Mouse (Mus musculus) heart, embryonic 12.5 days (tissue): Measurements from ENCODE around the gene Parp9. TPM values are rescaled to one million over a fixed set of nuclear protein-coding genes. Genes with fewer than 3 reads are reported as not detected.
"Not testable (repeated sequence)": the region's sequence is repeated elsewhere in the genome, so short reads cannot be mapped to it uniquely, and the experiment has no call there.

Experiments
- ATAC-seq: fragments of 200-750 bp; cut with Nextera tagmentation; 2 replicates; pipeline ENCODE4 v1.8.0; 2017; ENCODE audit warnings: moderate TSS enrichment, moderate library complexity; ENCODE audit not compliant: insufficient number of reproducible peaks, low FRiP score
- H3K27ac ChIP-seq: fragments of 300-500 bp; sonication (generic); 2 replicates; pipeline ENCODE4 v1.5.1; 2016; ENCODE audit warnings: mild to moderate bottlenecking, moderate library complexity; ENCODE audit not compliant: poor library complexity, severe bottlenecking
- H3K27me3 ChIP-seq: fragments of 300-500 bp; sonication (generic); replicated peaks from 2 replicates; pipeline ENCODE4 v1.6.1; 2016; ENCODE audit warnings: mild to moderate bottlenecking, moderate library complexity
- H3K36me3 ChIP-seq: fragments of 300-500 bp; sonication (generic); 2 replicates; pipeline ENCODE4 v1.6.1; 2016; ENCODE audit warnings: mild to moderate bottlenecking, moderate library complexity
- H3K4me1 ChIP-seq: fragments of 300-500 bp; sonication (generic); replicated peaks from 2 replicates; pipeline ENCODE4 v1.6.1; 2016; ENCODE audit warnings: mild to moderate bottlenecking
- H3K4me2 ChIP-seq: fragments of 300-500 bp; sonication (generic); 2 replicates; pipeline ENCODE4 v1.6.1; 2016; ENCODE audit warnings: mild to moderate bottlenecking, moderate library complexity
- H3K4me3 ChIP-seq: fragments of 300-500 bp; sonication (generic); 2 replicates; pipeline ENCODE4 v1.5.1; 2016; ENCODE audit warnings: mild to moderate bottlenecking
- H3K9ac ChIP-seq: fragments of 300-500 bp; sonication (generic); 2 replicates; pipeline ENCODE4 v1.6.1; 2016; ENCODE audit warnings: mild to moderate bottlenecking, moderate library complexity
- H3K9me3 ChIP-seq: fragments of 300-500 bp; sonication (generic); replicated peaks from 2 replicates; pipeline ENCODE4 v1.6.1; 2016; ENCODE audit warnings: mild to moderate bottlenecking, moderate library complexity
- WGBS: fragments of 180-500 bp; shearing (Covaris S2); methylation state at CpG from one replicate; pipeline ENCODE4 v1.1.7; 2016; 5-methylcytosine and 5-hydroxymethylcytosine counted together
- polyA plus RNA-seq: library from polyadenylated mRNA; unstranded; fragments of >200 nt; fragmentation: Nextera tagmentation; extraction: Ambion mirVana; gene quantifications from 2 replicates; pipeline ENCODE4 v1.2.1, GENCODE M21; 2016

Parp9 gene
- polyA plus RNA-seq, result 5.5 and 6.5 TPM in 2 replicates

DNA sequence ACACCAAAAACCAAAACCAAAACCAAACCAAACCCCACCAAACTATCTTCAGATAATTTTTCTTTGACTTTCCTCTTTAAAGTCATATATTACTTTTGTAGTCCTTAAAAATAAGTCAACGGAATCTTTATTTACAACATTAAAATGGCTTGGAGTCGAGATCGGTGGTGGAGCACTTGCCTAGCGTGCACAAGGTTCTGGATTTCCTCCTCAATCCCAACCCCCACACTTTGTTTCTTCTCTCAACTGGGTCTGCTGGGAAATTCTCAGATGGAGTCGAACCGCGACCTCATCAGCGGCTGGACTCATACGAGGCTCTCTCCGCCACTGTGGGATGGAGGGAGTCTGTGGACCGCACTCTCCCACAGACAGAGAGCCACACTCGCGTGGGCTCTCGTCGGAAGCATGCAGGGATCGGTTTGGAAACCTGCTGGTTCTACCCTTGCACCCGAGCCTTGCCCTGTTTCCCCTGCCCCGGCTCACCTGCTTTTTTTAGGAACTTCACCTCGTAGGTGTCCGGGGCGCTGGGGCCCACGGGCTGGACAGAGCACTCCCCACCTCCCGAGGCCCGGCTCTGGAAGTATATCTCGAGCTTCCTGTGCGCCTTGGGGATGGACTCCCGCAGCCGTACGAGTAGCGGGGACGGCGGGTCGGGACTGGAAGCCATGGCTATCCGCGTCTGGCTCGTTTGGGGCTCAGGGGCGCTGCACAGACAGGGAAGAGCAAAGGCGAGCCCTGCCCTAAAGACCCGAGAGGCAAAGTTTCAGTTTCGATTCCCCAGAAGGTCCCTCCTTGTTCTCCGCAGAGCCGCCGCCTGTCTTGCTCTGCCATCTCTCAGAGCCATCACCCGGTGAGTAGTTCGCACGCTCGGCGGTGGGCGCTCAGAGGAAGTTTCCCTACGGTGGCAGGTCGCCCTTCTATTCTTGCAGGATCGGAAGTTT is at the start of gene Parp9, which contains the start of gene Dtx3l:
Gene Parp9, plus strand, starts transcription at position 260 of the 941 bp plus-strand sequence.
Gene Dtx3l, minus strand, starts transcription at position 941 of the 941 bp plus-strand sequence.
- H3K9ac ChIP-seq, result peak within 1 kb of the TSS; percentile 87
- peaks cover 13% of the 10 kb centered on the region for H3K36me3 ChIP-seq
- ATAC-seq, result peak; percentile 67
- peak within 1 kb of the TSS; percentile 79 for H3K4me3 ChIP-seq
- H3K27me3 ChIP-seq, result 0 out of 2 replicates have a peak, but pooled peaks cover 4% of the 10 kb centered on the region
- H3K9me3 ChIP-seq, result no peaks in the 10 kb centered on the region
- H3K27ac ChIP-seq, result peak within 1 kb of the TSS; percentile 15; the same call in 1 of the 2 replicates
- 1% methylated on average over 52 of the region's 52 CpGs for WGBS
- H3K4me2 ChIP-seq, result peak within 1 kb of the TSS; percentile 95
- H3K4me1 ChIP-seq, result no peaks in the 10 kb centered on the region

DNA sequence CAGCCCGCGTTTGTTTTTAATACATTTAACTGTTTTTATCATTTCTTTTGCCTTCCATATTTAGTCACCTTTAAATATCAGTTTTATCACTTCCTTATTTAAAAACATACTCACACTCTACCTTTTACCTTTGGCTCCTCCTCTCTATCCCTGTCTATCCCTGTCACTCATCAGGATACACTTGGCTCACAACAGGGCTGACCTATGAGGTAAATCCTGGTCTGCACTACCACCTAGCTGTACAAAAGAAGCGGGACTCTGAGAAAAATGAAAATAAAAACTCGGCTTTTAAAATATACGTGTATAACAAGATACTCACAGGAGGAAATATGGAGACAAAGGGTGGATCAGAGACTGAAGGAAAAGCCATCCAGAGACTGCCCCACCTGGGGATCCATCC is 49.4 kb upstream of the Parp9 start:
- H3K4me2 ChIP-seq, result no peak overlapping the region
- no peak overlapping the region for H3K4me3 ChIP-seq
- no peaks in the 10 kb centered on the region for H3K27me3 ChIP-seq
- WGBS, result 80% methylated on average over 5 of the region's 5 CpGs
- no peaks in the 10 kb centered on the region for H3K36me3 ChIP-seq
- ATAC-seq, result no peak
- H3K9ac ChIP-seq, result no peak overlapping the region
- H3K4me1 ChIP-seq, result 0 out of 2 replicates have a peak, but pooled peaks cover 3% of the 10 kb centered on the region
- no peaks in the 10 kb centered on the region for H3K9me3 ChIP-seq
- no peak overlapping the region for H3K27ac ChIP-seq

DNA sequence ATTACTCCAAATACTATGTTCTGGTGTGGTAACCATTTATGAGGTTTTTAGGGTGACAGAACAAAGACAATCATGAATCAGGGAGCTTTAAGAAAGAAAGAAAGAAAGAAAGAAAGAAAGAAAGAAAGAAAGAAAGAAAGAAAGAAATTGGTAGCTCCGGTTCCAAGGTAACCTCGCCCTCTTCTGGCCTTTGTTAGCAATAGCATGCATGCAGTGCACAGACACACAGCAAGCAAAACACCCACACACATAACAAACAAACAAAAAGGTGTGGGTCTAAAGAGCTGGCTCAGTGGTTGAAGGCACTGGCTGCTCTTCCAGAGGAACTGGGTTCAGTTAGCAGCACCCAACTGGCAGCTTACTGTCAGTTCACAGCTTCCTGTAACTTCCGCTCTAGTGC is 47.6 kb upstream of the Parp9 start:
- H3K4me3 ChIP-seq, result no peak overlapping the region
- H3K36me3 ChIP-seq, result no peaks in the 10 kb centered on the region
- H3K27ac ChIP-seq, result no peak overlapping the region
- no peaks in the 10 kb centered on the region for H3K27me3 ChIP-seq
- no peaks in the 10 kb centered on the region for H3K9me3 ChIP-seq
- 0 out of 2 replicates have a peak, but pooled peaks cover 3% of the 10 kb centered on the region for H3K4me1 ChIP-seq
- no peak for ATAC-seq
- WGBS, result 76% methylated on average over 3 of the region's 3 CpGs
- H3K4me2 ChIP-seq, result no peak overlapping the region
- no peak overlapping the region for H3K9ac ChIP-seq

DNA sequence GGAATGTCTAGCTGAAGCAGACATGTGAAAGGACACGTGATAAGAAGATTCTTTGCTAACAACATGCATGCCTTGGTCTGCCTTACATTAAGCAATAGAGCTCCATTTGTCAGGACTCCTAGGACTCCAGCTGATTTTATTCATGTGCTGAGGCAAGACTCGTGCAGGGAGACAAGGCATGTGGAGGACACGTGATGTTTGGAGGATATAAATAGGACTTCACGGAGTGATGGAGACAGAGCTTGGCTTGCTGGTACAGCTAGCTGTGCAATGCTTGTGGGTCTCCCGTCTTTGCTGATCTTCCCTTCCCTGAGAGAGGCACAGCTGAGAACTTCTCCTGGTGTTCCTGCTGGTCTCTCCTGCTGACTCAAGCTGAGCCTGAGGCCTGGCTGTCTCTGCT is 46.7 kb upstream of the Parp9 start:
- WGBS, result 49% methylated on average over 5 of the region's 5 CpGs
- not testable (repeated sequence) for H3K9ac ChIP-seq, H3K4me2 ChIP-seq, H3K9me3 ChIP-seq, H3K36me3 ChIP-seq, H3K27me3 ChIP-seq, ATAC-seq, H3K27ac ChIP-seq, H3K4me1 ChIP-seq, H3K4me3 ChIP-seq

DNA sequence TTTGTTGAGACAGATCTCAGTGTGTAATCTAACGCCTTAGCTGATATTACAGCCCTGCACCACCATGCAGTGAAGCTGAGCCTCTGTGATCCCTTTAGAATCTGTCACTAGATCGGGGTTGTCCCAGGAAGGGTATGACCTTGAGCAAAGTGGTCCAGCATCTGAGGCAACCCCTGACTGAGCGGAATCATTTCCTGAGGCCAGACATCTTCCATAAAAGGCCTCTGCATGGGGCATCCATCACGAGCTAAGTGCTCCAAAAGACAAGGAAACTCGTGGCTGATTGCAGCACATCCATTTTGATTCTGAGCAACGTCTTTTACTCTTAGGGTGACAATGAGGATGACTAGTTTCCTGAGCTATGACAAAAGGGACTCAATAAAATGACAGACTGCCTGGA is 43.3 kb upstream of the Parp9 start:
- no peak for ATAC-seq
- Histone ChIP-seq H3K27ac (no peak overlapping the region), H3K4me2 (no peak overlapping the region), H3K9me3 (no peaks in the 10 kb centered on the region), H3K27me3 (no peaks in the 10 kb centered on the region), H3K9ac (no peak overlapping the region), H3K4me3 (no peak overlapping the region), H3K4me1 (0 out of 2 replicates have a peak, but pooled peaks cover 3% of the 10 kb centered on the region), H3K36me3 (no peaks in the 10 kb centered on the region)
- WGBS, result 63% methylated on average over 6 of the region's 6 CpGs

DNA sequence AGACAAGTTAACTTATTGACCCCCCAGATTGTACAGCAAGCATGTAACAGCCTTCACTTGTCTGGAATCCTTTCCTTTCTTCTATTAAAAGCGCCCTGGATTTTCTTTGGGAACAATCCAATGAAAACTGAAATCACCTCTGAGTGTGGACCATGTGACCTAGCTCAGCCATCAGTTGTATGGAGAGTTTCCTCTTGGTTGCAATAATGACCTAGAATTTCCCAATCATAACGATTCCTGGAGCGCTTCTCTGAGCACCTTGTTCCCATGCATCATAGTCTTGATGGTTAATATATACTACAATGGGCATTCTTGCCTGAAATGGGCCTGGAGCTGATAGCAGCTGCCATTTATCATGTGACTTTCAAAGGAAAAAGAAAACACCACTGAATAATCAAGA is 37.7 kb upstream of the Parp9 start:
- WGBS, result 71% methylated on average over 3 of the region's 3 CpGs
- H3K4me2 ChIP-seq, result no peak overlapping the region
- no peak overlapping the region for H3K27ac ChIP-seq
- no peaks in the 10 kb centered on the region for H3K36me3 ChIP-seq
- no peak for ATAC-seq
- no peaks in the 10 kb centered on the region for H3K27me3 ChIP-seq
- no peak overlapping the region for H3K9ac ChIP-seq
- no peaks in the 10 kb centered on the region for H3K9me3 ChIP-seq
- H3K4me1 ChIP-seq, result no peaks in the 10 kb centered on the region
- H3K4me3 ChIP-seq, result no peak overlapping the region

DNA sequence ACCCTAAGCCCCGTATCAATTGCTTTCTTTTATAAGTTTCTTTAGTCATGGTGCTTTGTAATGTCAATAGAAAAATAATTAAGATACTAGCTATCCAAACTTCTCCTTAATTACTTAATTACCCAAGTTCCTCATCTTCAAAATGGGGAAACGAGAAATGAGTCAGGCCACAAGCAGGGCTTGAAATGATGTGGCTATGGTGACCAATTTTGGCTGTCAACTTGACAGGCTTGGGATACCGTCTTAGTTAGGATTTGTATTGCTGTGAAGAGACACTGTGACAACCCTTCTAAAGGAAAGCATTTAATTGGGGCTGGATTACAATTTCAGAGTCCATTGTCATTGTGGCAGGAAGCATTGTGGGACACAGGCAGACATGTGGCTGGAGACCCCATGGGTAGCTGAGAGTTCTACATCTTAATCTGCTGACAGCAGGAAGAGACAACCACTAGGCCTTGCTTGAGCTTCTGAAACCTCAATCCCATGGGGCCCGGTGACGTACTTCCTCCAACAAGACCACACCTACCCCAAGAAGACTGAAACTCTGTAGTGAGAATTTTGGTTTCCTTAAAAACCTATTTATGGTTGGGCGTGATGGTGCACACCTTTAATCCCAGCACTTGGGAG is 35.1 kb upstream of the Parp9 start:
- WGBS, result 80% methylated on average over 6 of the region's 6 CpGs
- H3K9me3 ChIP-seq, result no peaks in the 10 kb centered on the region
- ATAC-seq, result no peak
- H3K4me1 ChIP-seq, result 0 out of 2 replicates have a peak, but pooled peaks cover 4% of the 10 kb centered on the region
- H3K9ac ChIP-seq, result no peak overlapping the region
- no peak overlapping the region for H3K4me2 ChIP-seq
- no peaks in the 10 kb centered on the region for H3K36me3 ChIP-seq
- no peaks in the 10 kb centered on the region for H3K27me3 ChIP-seq
- no peak overlapping the region for H3K4me3 ChIP-seq
- no peak overlapping the region for H3K27ac ChIP-seq

DNA sequence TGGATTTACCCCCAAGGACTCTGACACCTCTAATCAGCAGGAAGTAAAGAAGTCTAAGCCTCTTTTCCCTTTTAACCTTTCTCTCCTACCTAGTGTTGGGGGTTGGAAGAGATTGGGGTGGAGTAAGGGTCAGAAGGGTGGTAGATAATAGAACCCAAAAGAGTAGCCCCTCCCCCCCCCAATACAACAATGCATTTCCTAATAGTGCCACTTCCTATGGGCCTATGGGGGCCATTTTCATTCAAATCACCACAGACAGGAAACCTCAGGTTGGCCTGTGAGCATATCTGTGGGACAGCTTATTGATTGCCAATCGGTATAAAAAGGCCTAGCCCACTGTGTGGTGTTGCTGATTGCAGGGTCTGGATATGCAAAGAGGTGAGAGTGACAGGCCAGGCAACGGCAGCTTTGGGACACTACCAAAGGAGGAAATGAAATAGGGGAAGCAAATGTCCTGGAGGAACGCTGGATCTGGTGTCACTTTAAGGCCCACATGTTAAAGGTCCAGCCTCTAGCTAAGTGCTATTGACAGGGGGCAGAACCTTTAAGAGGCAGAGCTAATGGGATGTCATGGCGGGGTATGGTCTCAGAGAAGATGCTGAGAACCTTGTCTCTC is 34.0 kb upstream of the Parp9 start:
- Histone ChIP-seq H3K4me1 (0 out of 2 replicates have a peak, but pooled peaks cover 4% of the 10 kb centered on the region), H3K4me2 (no peak overlapping the region), H3K9me3 (no peaks in the 10 kb centered on the region), H3K4me3 (no peak overlapping the region), H3K27me3 (no peaks in the 10 kb centered on the region), H3K36me3 (no peaks in the 10 kb centered on the region), H3K27ac (no peak overlapping the region), H3K9ac (no peak overlapping the region)
- WGBS, result 74% methylated on average over 4 of the region's 4 CpGs
- no peak for ATAC-seq

DNA sequence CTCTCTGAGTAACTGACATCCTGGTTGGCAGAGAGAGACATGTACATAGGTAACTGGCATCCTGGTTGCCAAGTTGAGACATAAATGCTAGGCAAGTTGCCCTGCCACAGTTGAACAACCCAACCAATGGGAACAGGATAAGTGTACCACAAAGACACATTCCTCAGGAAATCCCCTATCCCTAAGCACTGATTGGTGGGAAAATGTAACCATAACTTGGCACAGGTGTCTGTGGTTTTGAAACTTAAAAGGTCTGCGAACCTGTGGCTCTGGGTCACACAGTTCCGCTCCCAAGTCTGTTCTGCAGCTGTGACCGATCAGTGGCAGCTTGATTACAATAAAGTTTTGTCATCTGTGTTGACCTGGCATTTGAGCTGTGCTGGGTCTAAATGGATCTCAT is 32.9 kb upstream of the Parp9 start:
- no peak for ATAC-seq
- Histone ChIP-seq H3K4me1 (0 out of 2 replicates have a peak, but pooled peaks cover 4% of the 10 kb centered on the region), H3K27ac (no peak overlapping the region), H3K4me3 (no peak overlapping the region), H3K27me3 (no peaks in the 10 kb centered on the region), H3K9me3 (no peaks in the 10 kb centered on the region), H3K36me3 (no peaks in the 10 kb centered on the region), H3K9ac (no peak overlapping the region), H3K4me2 (no peak overlapping the region)
- 88% methylated on average over 3 of the region's 3 CpGs for WGBS

DNA sequence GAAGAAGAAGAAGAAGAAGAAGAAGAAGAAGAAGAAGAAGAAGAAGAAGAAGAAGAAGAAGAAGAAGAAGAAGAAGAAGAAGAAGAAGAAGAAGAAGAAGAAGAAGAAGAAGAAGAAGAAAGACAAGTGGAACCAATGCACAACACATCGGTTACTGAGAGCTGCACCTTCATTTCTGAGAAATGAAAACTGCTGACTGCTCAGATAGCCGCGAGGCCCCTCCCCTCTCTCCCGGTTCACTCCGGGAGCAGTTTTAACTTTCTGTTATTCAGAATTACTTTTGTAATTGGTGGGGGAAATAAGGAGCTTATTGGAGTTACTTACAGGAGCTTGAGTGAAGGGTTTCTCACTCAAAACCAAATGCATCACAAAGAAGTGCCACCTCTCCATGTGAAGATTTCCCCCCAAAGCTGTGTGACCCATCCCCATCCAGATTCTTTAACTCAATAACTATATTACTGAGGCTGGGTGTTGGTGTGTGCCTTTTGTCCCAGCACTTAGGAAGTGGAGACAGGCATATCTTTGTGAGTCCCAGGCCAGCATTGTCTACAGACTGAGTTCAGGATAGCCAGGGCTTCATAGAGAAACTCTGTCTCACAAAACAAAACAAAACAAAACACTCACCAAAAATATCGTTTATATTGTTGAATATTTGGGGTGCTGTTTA is 32.3 kb upstream of the Parp9 start:
- H3K4me1 ChIP-seq, result 0 out of 2 replicates have a peak, but pooled peaks cover 4% of the 10 kb centered on the region
- ATAC-seq, result no peak
- no peaks in the 10 kb centered on the region for H3K27me3 ChIP-seq
- H3K4me3 ChIP-seq, result no peak overlapping the region
- H3K27ac ChIP-seq, result no peak overlapping the region
- H3K4me2 ChIP-seq, result no peak overlapping the region
- H3K9ac ChIP-seq, result no peak overlapping the region
- H3K36me3 ChIP-seq, result no peaks in the 10 kb centered on the region
- WGBS, result 62% methylated on average over 6 of the region's 6 CpGs
- H3K9me3 ChIP-seq, result no peaks in the 10 kb centered on the region
